Mouse (Mus musculus) CD8-positive naive resting alpha-beta T cell, adult 2 months (primary cell): ENCODE results near the gene Atpaf2.
"Not testable (repeated sequence)": the region's sequence is repeated elsewhere in the genome, so short reads cannot be mapped to it uniquely, and the experiment has no call there.

Source experiments
- DNase-seq, 2 experiments: peaks; one replicate each; pipeline ENCODE4 v3.0.0; 2022; ENCODE audit warnings: low read depth in 2 of 2, low spot score in 2 of 2

Atpaf2 gene

DNA sequence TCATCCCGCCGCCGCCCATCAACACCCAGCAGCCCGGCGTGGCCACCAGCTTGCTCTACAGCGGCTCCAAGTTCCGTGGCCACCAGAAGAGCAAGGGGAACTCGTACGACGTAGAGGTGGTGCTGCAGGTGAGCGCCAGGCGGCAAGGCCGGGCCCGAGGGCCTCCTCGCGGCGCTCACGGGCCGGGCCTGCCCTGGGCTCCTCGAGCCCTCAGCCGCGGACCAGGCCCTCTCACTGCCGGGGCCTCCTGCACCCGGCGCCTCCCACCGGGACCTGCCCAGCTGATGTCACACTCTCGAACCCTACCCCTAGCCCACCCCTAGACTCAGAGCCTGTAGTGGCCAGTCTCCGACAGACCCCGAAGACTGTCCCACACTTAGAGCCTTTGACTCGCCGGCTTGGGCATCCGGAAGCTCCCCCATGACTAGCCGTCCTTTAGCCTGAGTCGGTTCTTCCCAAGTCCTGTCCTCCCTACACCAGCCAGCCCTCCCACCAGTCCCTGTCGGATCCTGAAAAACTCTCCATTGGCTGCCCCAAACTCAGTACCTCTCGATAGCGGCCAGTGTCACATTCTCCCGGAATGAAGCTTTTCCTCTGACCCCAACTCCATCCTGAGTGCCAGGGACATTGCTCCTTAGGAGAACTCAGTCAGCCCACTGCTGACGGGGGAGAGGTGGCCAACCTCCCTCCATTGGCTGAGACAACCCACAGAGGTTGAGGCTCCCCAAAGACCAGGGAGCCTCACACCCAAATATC, at the start of gene Atpaf2:
Gene Atpaf2 (minus strand): TSS at position 741 of the 756 bp plus-strand sequence.
- DNase-seq = no peak

DNA sequence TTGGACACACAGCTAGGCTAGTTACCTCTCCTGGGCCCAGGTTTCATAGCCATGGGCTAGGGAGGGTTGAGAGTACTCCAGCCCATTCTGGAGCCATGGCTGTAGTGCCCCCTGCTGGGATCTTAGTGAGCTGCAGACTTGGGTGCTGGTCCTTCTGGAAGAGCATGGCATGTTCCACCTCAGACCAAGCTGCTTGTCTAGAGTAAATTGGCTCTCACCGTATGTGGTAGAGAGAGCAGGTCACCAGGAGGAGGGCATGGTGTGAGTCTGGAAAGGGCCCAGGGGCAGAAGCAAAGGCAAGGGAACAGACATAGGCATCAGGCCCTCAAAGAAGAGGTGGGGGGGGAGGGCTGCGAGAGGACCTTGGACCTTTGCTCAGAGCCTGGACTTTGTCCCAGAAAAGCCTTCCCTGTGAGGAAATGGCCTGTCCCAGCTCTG, 47.7 kb upstream of the Atpaf2 start:
- peak; percentile 33 to 49 for DNase-seq

- no peak for DNase-seq
Measured at GRCm38 (mm10) chr11:60457973-60458372, 39.7 kb upstream of the Atpaf2 start.

DNA sequence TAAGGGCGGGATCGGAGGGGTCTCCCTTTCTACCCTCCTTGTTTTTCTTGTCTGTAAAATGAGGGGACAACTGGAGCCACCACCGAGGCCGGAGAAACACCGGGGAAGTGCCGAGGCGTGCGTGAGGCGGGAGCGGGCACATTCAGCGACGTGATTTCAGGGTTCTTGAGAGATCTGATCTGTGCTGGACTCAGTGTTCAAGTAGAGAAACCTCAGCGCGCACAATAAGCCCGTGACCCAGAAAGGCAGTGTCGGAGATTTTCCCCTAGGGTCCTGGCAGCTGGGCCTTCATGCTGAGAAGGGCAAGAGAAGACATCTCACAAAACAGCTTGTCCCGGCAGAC, 36.5 kb upstream of the Atpaf2 start:
- no peak for DNase-seq

DNA sequence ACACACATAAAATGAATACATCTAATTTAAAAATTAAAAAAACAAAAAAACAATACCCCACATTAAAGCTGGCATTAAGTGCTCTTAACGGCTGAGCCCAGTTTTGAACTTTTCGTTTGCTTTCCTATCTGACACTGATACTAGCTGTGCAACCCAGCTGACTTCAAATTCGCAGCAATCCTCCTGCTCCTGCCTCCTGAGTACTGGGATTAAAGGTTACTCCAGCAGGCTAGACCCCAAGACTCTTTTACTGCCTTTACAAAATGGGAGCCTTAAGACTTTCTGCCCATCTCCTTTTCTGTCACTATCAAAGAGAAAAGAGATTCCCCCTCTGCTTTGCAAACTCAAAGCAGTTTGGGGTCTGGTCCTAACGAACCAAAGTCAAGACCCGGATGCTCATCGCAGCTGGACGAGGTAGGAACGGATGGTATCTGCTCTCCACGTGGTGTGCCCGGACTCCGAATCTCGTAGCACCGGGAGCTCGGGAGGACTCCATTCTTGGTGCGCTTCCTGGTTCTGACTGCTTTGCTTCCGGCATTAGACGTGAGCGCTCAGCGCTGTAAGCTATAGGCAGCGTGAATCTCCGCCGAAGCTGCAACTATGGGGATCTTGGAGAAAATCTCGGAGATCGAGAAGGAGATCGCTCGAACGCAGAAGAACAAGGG, 36.0 kb upstream of the Atpaf2 start, which contains the start of gene Drg2:
Gene Drg2 (plus strand): TSS at position 512 of the 665 bp plus-strand sequence.
- peak; percentile 86 to 91 for DNase-seq

GRCm38 (mm10) chr11:60444007-60444406, 25.8 kb upstream of the Atpaf2 start:
- DNase-seq = no peak

- no peak for DNase-seq
Measured at GRCm38 (mm10) chr11:60442896-60443295, 24.6 kb upstream of the Atpaf2 start.

DNA sequence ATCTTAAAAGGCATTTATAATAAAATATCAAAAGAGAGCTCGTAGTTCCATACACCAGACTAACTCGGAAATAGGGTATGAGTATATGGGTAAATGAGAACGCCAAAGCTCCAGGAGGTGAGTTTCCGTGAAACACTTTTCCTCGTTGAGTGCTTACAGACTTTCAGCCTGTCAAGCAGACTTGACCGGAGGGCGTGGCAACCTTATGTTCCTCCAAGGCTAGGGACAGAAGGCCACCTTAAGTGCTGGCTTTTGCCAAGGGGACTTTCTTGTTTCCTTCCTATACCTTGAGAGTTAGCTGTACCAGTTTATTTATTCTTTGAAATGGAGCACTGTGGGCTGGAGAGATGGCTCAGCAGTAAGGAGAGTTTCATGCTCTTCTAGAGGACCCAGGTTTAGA, 21.9 kb upstream of the Atpaf2 start:
- DNase-seq = no peak

DNA sequence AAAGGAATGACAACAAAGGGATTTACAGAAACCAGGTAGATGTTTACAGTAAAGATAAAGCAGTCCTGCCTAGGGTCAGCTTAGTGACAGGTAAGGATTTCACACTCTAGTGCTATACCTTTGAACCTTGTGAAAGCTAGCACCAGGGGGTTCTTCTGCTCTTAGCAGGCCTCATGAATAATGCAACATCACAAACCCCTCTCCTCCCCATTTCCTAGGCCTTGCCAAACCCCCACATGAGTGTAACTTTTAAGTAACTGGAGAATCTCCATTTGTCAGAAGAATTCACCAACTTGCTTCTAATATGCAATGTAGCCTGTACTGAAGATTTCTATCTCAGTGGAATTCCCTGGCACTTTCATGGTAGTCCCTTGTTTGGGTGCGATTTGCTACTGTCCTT, 21.4 kb upstream of the Atpaf2 start:
- DNase-seq = not testable (repeated sequence)

- no peak for DNase-seq
Measured at GRCm38 (mm10) chr11:60436618-60437017, 18.4 kb upstream of the Atpaf2 start.

GRCm38 (mm10) chr11:60435133-60435532, 16.9 kb upstream of the Atpaf2 start:
- DNase-seq = no peak

GRCm38 (mm10) chr11:60433501-60433900, 15.2 kb upstream of the Atpaf2 start:
- no peak for DNase-seq

DNA sequence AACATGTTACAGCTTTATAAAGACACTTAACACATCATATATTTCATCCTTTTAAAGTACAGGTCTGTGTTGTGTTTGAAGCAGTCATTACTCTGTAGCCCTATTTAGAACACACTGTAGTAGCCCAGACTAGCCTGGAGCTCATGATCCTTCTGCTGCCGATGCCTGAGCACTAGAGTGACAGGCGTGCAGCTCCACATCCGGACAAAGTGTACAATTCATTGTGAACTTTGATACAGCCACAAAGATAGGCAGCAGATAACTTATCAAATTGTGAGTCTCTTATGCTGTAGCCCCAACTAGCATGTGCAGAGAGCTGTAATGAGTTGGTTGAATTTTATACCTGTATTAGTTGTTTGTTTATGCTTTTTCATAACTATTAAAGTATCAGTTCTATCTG, 9.4 kb upstream of the Atpaf2 start:
- DNase-seq = no peak

GRCm38 (mm10) chr11:60426417-60426816, 8.2 kb upstream of the Atpaf2 start:
- no peak for DNase-seq

DNA sequence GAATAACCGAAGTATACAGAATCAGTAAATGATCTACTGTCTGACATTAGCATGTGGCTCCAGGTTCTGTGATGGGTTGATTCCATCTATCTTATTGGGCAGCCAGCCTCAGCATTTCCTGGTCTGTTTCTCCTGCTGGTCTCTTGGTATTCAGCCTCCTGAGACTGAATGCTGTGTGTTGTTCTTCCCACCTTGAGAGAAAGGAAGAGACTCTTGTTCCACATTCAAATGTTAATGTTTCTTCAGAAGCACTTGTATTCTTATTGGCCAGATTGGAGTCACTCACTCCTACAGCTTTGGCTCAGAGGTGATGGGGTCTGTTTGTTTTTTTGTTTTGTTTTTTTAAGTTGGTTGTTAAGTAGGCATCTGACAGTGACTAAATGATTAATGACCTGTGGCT, 4.7 kb upstream of the Atpaf2 start:
- no peak for DNase-seq

DNA sequence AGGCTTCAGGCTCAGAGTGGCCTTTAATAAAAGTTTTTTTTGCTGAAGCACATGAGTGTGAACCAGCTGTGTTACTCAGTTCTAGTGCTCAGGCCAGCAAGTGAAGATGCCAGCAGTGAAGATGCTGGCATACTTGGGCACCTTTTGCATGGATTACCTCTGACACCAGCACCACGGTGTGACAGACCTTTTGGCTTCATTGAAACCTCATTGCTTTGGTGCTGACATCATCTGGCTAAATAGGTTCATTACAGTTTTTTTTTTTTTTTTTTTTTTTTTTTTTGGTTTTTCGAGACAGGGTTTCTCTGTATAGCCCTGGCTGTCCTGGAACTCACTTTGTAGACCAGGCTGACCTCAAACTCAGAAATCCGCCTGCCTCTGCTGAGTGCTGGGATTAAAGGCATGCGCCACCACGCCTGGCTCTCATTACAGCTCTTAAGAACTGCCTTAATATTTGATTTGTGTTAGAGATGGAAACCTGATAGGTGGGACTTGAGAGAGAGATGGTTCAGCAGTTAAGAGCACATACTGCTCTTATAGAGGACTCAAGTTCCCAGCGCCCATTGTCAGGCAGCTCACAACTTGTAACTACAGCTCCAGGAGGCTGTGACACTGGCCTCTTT, 3.9 kb upstream of the Atpaf2 start:
- no peak for DNase-seq

DNA sequence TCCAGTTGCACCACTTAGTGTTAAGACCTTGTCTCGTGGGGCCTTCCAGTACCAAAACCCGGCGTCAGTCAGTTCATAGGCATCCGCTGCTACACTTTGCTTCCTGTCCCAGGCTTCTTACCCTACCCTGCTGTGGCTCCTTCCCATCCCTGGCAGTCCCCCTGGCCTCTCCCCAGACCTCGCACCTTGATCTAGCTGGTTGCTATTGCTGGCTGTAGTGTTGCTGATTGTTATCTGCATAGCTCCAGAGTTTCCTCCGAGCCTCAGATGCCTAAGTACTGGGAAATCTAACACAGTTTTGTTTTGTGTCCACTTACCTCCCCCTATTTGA, 181 bp upstream of the Atpaf2 start:
- peak; percentile 12 to 17 for DNase-seq

DNA sequence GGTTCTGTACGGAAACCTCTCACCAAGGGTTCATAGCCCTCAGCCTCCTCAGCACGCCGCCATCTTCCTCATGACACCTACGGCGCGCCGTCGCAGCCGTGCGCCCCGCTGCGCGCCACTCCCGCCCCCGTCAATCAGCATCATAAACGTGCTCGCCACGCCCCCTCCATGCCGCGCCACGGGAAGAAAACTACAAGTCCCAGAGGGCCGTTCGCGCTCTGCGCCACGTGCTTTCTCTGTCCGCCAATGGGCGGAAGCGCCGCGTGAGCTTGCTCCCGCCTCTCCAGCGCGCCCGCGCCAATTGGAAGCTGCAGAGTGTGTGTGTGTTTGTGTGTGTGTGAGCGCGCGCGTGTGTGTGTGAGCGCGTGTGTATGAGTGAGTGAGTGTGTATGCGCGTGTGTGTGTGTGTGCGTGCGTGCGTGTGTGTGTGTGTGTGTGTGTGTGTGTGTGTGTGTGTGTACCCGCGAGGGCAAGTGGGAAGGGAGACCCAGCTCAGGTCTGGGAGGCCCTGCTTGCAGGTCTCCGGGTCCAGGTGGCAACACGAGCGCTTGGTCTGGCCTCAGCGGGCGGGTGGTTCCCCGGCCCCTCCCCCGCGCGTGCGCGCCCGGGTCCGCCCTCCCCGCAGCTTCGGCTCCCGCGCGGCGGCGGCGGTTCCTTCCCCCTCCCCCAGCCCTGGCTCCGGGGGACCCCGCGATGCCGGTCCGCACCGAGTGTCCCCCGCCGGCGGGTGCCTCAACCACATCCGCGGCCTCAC, 1.1 kb downstream of the Atpaf2 start, which contains the start of gene Gid4:
Gene Gid4 (plus strand): TSS at position 183 of the 754 bp plus-strand sequence.
- DNase-seq = peak; percentile 98 to 99

DNA sequence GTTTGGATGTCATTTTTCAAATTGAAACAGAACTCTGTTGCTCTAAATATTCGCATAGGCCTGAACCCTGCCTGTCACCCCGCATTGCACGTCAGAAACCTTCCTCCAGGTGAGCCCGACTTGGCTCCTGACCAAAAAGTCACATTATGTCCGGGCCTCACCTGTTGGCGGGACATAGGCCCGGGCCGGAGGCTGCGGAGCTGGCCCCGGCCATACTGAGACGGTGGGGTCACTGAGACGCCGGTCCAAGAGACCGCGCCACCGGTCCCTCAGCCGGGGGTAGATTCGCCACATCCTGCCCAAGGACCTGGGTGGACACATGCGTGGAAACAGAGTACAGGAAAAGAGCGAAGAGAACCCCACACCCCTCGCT, 1.7 kb downstream of the Atpaf2 start:
- DNase-seq = no peak

DNA sequence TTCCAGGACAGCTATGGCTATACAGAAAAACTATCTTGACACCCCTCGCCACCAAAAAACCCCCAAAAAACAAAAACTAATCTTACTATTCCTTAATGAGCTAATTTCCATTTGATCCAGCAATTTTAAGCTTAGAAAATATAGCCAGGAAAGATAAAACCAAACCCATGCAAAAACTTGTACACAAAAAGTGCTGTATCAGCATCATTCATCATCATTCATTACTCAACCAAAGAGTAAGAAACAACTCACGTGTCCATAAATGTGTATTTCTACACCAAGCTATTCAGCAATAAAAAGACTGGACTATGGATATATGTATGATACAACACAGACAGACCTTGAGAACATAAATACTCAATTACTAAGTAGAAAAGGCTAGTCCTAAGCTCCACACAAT, 5.3 kb downstream of the Atpaf2 start:
- DNase-seq = no peak

GRCm38 (mm10) chr11:60412173-60412572, 6.1 kb downstream of the Atpaf2 start:
- peak; percentile 64 to 78 for DNase-seq

DNA sequence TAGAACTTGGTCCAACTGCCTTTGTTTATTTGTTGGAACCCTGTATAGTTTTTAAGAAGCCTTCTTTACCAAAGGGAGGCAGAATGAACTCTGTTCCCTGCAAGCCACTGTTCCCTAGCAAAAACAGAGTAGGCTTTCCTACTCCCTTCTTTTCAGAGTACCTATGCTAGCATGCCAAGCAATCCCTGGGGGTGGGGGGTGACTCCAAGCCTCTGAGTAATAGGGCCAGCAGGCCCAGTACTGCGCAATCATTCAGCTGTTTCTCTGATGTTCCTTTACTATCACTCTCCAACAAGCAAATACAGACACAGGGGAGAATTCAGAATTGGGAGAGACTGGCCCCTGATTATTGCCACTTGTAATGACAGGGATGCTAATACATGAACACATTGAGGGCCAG, 11.7 kb downstream of the Atpaf2 start:
- DNase-seq = no peak
